Mouse (Mus musculus): ENCODE data around the gene Usf3.

Usf3 gene

DNA sequence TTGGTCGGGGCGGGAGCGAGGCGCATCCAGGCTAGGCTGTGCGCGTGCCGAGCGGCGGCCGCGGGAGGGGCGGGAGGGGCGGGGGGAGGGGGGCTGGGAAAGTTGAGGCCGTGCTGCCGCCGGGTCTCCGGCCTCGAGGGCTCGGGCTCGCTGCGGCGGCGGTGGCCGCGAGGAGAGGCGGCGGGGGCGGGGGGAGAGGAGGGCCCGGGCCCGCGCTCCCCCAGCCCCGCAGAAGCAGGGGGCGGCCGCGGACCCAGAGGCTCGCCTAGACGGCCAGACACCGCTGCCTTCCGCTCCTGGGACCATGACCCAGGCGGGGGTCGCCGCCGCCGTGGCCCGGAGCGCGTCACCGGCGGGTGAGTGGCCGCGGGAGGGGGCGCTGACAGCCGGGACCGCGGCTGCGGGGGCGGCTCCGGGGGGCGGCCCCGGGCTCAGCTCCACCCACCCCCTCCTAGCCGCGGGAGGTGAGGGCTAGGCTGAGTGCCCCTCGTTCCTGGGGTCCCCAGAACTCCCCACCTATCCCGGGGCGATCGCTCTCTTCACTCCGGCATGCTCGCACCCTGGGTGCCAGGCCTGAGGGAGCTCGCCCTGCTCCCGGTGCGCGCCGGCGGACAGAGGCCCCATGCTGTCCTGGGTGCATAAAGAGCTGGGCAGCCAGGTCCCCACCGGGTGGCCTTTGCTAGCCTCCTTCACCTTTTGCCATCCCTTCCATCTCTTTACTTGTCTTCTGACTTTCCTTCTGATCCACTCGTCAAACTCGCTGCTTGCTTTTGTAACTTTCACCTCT, at the start of gene Usf3:
Gene Usf3, plus strand, starts transcription at position 92 of the 787 bp plus-strand sequence.
- DNase-seq (ENCODE audit: low spot score) = no peak

GRCm38 (mm10) chr16:44123786-44124185, 49.3 kb upstream of the Usf3 start:
- DNase-seq (ENCODE audit: low spot score) = no peak

DNA sequence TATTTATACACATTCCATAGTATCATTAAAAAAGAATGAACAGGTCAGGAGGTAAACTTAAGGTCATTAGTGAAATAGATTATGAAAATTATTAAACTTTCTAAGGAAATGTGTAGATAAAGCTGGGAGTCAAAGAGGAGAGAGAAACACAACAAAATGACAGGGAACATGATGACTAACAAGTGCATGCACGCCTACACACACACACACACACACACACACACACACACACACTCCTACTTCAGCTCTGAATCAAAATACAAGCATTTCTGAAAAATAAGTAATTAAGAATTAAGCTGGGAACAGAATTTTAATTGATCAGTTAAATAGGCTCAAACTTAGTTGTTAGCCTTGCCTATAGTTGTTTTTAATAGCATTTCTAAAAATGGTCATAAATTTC, 48.3 kb upstream of the Usf3 start:
- no peak for DNase-seq (ENCODE audit: low spot score)

GRCm38 (mm10) chr16:44125436-44125835, 47.6 kb upstream of the Usf3 start:
- DNase-seq (ENCODE audit: low spot score) = no peak

DNA sequence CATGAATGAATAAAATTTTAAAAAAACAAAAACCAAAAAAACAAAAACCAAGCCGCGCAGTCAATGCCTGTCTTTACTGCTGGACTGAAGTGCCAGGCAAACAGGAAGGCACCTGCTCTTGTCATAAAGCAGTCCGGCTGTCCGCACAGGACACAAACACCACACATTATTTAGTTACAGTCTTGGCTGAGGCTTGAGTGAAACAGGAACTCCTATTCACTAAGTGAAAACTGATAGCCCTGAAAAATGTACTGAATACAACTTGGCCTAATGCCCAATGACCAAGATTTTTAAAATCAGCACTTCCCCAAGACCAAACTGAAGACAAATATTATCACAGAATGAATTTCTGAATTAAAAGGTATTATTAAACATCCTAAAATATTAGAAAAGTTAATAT, 46.6 kb upstream of the Usf3 start:
- no peak for DNase-seq (ENCODE audit: low spot score)

DNA sequence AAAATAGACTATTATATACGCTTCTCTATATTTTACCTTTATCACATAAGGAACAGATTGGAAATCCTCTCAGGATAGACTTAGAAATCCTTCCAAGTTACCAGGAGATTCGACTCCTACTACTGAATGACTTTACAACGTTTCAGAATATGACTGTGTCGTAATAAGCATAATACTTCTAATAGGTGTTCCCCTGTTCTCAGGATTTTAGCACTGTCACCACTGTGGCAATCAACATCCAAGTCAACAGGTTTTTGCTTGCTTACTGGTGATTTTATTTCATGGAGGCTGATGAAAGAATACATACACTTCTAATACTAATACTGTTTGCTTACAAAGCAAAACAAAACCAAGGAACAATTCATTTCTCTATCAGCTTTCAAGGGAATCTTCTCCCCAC, 40.7 kb upstream of the Usf3 start:
- no peak for DNase-seq (ENCODE audit: low spot score)

- DNase-seq (ENCODE audit: low spot score) = no peak
Observed at GRCm38 (mm10) chr16:44133187-44133586, 39.9 kb upstream of the Usf3 start.

DNA sequence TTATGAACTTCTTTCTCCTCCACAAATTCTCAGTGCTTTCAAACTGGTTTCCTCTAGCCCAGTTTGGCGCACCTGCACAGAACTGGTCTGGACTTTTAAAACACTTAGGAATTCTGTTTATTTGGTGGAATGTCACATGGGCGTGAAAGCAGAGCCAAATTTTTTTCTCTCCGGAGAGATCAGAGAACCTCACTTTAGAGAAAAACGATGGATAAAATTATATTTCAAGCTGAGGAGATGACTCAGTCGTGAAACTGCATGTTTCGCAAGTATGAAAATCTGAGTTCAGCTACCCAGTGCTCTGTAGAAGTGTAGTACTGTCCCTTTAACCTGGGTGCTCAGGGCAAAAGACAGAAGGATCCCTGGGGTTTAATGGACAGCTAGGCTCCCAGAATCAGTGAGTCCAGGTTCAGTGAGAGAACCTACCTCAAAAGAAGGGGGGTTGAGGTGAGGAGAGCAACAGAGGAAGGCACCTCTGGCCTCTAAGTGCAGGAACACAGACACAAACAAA, 36.5 kb upstream of the Usf3 start:
- no peak for DNase-seq (ENCODE audit: low spot score)

- DNase-seq (ENCODE audit: low spot score) = no peak
Observed at GRCm38 (mm10) chr16:44138377-44138978, 34.6 kb upstream of the Usf3 start.

GRCm38 (mm10) chr16:44138979-44139535, 34.0 kb upstream of the Usf3 start:
- DNase-seq (ENCODE audit: low spot score) = peak; percentile 37

DNA sequence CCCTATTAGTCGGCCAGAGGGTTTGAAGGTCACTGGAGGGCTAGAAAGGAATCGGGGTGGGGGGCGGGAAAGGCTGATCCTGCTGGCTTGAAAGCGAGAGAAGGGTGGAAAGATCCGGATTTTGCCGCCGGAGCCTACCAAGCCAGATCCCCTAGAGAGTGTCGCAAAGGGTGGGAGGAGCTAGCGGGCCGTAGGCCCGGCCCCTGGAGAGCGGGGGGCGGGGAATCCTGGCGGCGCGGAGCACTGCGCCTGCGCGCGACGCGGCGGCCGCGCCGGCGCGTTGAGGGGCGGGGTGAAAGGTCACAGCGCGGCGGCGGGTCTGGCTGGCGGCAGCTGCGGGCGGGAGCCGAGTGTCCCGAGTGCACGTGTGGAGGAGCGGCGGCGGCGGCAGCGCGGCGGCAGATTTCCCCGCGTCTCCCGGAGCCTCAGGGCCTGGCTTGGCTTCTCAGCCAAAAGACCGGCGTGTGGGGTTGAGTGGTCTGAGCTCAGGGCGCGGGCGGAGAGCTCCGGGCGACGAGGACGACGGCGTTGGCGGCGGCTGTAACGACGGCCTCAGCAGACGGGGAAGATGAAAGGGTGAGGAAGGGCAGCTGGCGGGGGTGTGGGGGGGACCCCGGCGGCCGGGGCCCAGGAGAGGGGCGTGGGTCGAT, 33.4 kb upstream of the Usf3 start, which contains the start of the genes Atp6v1a and Naa50:
Gene Atp6v1a, minus strand, starts transcription at position 170 of the 650 bp plus-strand sequence.
Gene Naa50, plus strand, starts transcription at position 295 of the 650 bp plus-strand sequence.
- peak; percentile 66 for DNase-seq (ENCODE audit: low spot score)

DNA sequence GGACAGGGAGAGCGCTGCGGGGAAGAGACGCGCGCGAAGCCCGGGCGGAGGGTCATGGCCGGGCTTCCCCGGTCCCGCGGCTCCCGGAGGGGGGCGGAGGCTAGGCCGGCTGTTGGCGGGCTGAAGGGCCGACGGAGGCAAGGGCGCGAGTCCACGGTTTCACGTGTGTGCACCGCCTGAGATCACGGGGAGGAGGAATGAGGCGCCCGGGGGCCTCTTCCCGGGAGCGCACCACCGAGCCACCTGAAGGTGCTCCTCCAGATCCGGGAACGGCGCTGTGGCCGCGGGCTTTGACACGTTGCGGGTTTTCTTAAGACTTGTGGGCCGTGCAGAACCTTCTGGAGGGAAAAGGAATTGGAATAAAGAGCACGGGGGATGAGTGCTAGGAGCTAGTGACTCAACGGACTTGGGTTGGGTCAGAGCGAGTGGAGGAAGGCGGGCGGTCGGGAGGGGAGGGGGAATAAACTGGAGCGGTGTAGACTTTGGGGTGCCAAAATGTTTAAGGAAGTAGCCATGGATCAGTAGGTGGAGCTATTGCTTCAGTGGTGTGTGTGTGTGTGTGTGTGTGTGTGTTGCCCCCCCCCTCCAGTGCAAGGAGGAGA, 32.8 kb upstream of the Usf3 start:
- peak; percentile 38 for DNase-seq (ENCODE audit: low spot score)

DNA sequence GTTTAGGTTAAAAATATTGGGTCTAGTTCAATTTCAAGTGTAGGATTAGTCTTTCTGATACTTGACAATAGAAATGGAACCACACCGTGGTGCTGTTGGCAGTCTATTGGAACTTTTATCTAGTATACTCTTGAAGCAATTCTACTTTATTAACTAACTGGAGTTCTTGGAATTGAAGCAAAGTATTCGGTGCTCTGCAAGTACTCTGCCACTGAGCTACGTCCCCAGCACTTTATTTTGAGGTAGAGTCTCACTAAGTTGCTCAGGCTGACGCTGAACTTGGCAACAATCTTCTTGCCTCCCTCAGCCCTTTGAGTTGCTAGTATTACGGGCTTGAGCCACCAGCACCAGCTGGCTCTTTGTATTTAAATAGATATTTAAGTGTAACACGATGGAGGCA, 31.6 kb upstream of the Usf3 start:
- DNase-seq (ENCODE audit: low spot score) = no peak

- no peak for DNase-seq (ENCODE audit: low spot score)
Observed at GRCm38 (mm10) chr16:44149002-44149767, 23.9 kb upstream of the Usf3 start.

DNA sequence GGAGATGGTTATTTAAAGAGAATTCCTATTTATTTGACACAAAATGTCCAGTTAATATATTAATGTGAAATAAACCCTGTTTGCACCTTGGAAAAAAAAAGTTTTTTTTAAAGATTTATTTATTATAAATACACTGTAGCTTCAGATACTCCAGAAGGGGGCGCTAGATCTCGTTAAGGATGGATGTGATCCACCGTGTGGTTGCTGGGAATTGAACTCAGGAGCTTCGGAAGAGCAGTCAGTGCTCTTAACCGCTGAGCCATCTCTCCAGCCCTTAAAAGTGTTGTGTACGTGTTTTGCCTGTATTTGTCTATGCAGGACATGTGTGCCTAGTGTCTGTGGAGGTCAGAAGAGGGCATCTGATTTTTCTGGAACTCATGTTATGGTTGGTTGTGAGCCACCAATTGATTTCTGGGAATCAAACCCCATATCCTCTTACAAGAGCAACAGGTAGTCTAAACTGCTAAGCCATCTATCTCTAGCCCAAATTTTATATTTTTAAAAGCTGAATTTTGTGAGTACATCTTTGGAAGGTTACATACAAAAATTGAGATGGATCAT, 18.5 kb upstream of the Usf3 start:
- no peak for DNase-seq (ENCODE audit: low spot score)

DNA sequence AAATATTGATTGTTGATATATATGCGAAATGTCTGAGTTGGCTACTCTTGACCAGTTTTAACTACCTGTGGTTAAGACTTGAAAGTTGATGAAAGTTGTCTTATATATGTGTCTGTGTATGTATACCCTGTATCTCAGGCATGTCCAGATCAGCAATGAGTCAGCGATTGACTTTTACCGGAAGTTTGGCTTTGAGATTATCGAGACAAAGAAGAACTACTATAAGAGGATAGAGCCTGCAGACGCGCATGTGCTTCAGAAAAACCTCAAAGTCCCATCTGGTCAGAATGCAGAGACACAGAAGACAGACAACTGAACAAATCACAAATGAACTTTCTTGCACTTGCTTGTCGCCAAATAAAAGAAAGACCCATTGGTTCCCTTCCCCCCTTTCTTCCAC, 13.7 kb upstream of the Usf3 start:
- DNase-seq (ENCODE audit: low spot score) = no peak

DNA sequence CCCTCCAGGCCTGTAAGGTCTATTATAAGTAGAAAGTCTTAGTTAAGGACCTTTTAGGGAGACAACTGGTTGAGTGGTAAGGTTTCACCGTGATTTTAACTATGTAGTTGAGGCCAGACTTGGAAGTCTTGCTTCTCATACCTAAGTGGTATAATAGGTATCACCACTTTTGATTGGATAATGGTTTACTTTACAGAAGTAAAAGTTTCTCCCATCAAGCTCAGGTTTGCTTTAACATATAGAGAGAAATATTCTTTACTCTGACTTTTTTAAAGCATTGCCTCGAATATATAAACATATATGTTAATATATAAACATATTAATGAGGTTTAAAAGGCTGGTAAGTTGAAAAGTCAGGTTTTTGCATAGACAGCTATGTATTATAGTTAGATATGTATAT, 9.2 kb upstream of the Usf3 start:
- DNase-seq (ENCODE audit: low spot score) = no peak

- DNase-seq (ENCODE audit: low spot score) = no peak
Observed at GRCm38 (mm10) chr16:44165182-44165581, 7.9 kb upstream of the Usf3 start.

DNA sequence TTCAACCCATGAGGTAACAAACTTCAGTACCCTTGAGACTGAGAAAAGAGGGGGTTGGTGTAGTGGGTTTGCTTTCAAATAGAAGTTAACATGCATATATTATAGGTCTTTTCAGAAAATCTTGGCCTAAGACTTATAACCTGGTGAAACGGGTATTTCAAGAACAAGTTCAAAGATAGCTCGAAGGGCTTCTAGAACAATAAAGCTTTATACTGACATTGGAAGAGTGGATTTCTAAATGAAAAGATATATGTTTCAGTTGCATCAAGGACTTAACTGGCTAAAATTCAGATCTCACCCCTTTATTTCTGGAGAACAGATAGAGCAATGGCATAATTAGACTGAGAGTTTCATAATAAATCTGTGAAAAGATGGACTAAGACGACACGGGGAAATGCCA, 4.1 kb upstream of the Usf3 start:
- DNase-seq (ENCODE audit: low spot score) = no peak

GRCm38 (mm10) chr16:44172297-44173154, 520 bp upstream of the Usf3 start:
- peak; percentile 91 for DNase-seq (ENCODE audit: low spot score)
